Mouse (Mus musculus): Measurements from ENCODE around the gene Card9.

- TF ChIP-seq EP300 (IDR thresholded peaks at IDR 0.05; ENCODE audit: insufficient read depth, low read depth, low read length) (no peak), POLR2A (IDR thresholded peaks at IDR 0.05; ENCODE audit: insufficient read depth, low read length) (no peak)
Observed at GRCm38 (mm10) chr2:26325386-26326181, 35.1 kb downstream of the Card9 start.
